Mouse (Mus musculus) mammary gland, adult 2 months (tissue): ENCODE measurements around the gene Isg20. TPM values are rescaled to one million over a fixed set of nuclear protein-coding genes. Genes with fewer than 3 reads are reported as not detected.

Experiments
- polyA plus RNA-seq: library from polyadenylated mRNA; depleted of rRNA; stranded (reverse); fragments of >200 nt; gene quantifications from 2 replicates; pipeline ENCODE4 v1.2.3, GENCODE M21; 2012; ENCODE audit warnings: low replicate concordance; rRNA removed

Gene Isg20
- 31.3 and 34.4 TPM in 2 replicates for polyA plus RNA-seq

GRCm38 (mm10) chr7:78912974-78913474, at the start of gene Isg20:
TSS of gene Isg20 (plus strand) at chr7:78913424.

DNA sequence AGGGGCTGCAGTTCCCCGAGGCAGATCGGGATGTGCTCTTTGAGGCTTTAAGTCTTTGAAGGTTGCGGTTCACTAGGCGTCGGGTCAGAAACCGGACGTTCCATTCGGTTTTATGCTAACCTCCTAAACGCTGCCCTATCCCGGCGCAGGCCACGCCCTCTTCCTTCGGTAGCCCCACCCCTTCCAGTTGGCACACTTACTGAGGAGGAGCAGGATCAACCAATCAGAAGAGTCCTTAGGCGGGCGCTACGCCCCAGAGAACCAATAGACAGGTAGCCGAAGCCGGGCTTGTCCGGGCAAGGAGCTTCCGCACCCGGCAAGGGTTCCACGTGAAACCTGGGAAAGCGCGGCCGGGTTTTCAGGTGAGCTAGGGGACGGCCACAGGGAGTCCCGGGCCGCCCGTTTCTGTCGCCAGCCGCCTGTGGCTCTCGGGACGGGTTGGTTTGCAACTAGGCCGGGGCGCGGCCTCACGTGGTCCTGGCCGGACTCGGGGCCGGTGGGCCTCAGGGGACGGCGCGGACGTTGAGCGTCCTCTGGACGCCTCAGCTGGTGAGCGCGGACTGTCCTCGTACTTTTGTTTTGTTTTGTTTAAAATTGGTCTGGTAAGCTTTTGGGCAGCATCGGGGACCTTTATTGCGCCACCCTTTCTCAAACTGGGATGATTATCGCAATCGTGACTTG, 17.4 kb upstream of the Isg20 start, which contains the start of gene Aen:
Aen (plus strand) TSS at position 202 of the 681 bp plus-strand sequence.

Other genes with a start within 250 kb of the Isg20 start
- gene Ntrk3, start 175.4 kb upstream of the Isg20 start, polyA plus RNA-seq, result 31.9 and 50.6 TPM in 2 replicates
- gene Mrps11, start 130.3 kb upstream of the Isg20 start, polyA plus RNA-seq, result 28.8 and 38.4 TPM in 2 replicates
- 8.8 and 11.7 TPM in 2 replicates for gene Mrpl46, start 129.9 kb upstream of the Isg20 start, polyA plus RNA-seq
- 17.2 and 20.7 TPM in 2 replicates for gene Det1, start 66.2 kb upstream of the Isg20 start, polyA plus RNA-seq
- 19.1 and 21.7 TPM in 2 replicates for gene Aen, start 17.6 kb upstream of the Isg20 start, polyA plus RNA-seq
- 0.01 TPM in 1 of 2 replicates, not detected in the other for gene Acan, start 140.1 kb downstream of the Isg20 start, polyA plus RNA-seq
- 1.3 and 2.7 TPM in 2 replicates for gene Hapln3, start 217.6 kb downstream of the Isg20 start, polyA plus RNA-seq
- gene Mfge8, start 235.6 kb downstream of the Isg20 start, polyA plus RNA-seq, result 664 and 937 TPM in 2 replicates